Mouse (Mus musculus): ENCODE data around the gene Ssrp1. TPM values are rescaled to one million over a fixed set of nuclear protein-coding genes. Genes with fewer than 3 reads are reported as not detected.

The Ssrp1 gene
- total and polyA plus RNA-seq, 3 experiments = 241 to 437 (median 297) TPM

DNA sequence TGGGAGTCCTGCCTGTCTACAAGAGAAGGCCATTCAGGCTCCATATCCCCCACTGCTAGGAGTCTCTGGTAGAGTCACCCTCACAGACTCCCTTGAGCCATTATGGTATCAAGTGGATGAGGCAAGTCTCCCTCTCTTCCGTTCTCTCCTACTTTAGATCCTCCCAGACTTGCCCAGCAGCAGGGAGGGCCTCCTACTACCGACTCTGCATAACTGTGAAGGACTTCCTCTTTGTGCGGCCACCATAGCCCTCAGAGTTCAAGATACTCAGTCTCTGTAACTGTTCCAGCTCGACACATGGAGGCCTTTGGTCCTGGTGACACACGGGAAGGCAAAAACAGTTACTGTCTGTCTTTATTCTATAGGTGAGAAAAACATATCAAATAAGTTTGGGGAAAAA, 9.8 kb upstream of the Ssrp1 start:
- Histone ChIP-seq H3K4me2 (ENCODE audit: insufficient read depth, low read depth, poor library complexity, severe bottlenecking) (no peak overlapping the region), H3K79me2 (replicated peaks; ENCODE audit: control insufficient read depth, extremely low read depth, insufficient read depth, poor library complexity, severe bottlenecking) (no peaks in the 10 kb centered on the region), H3K4me3 (replicated peaks in 1 of 3; ENCODE audit: low read depth in 2 of 3, low read length in 2 of 3, poor library complexity in 1 of 3) (no peak overlapping the region), H3K4me1 (ENCODE audit: control insufficient read depth in 1 of 2, insufficient read depth in 2 of 2) (peaks cover 2 to 27% of the 10 kb centered on the region in 2 experiments; a peak in 3 of 4 replicates), H3K36me3 (replicated peaks in 1 of 2; ENCODE audit: control insufficient read depth in 1 of 2, insufficient read depth in 1 of 2, low read length in 1 of 2) (peaks cover 0 to 5% of the 10 kb centered on the region in 2 experiments), H3K27me3 (replicated peaks) (no peaks in the 10 kb centered on the region), H3K9ac (ENCODE audit: insufficient read depth, low read depth) (no peak overlapping the region), H3K27ac (ENCODE audit: insufficient read depth, low read depth) (no peak overlapping the region), H3K9me3 (replicated peaks; ENCODE audit: low read length) (no peaks in the 10 kb centered on the region)
- in situ Hi-C loops (cut with MboI; ENCODE audit: low pct_ligation_motif_present, low pct_unique_long_range_greater_than_20kb, low sequenced_read_pairs) (loop anchor here (10.0 kb wide), 1 partner anchor 202 kb away; the partner anchor contains the start of genes Smtnl1 and Timm10), dilution Hi-C loops (cut with MboI; ENCODE audit: extremely low pct_ligation_motif_present, extremely low pct_unique_long_range_greater_than_20kb, low sequenced_read_pairs) (no loop called here)
- DNase-seq (ENCODE audit: extremely low read depth) = no peak
- no peak for TF ChIP-seq NELFE (IDR thresholded peaks at IDR 0.05; ENCODE audit: low read depth, low read length)
- no peak for TF ChIP-seq UBTF (IDR thresholded peaks at IDR 0.05; ENCODE audit: low read depth, low read length)
- TF ChIP-seq SMC3 (IDR thresholded peaks at IDR 0.05; ENCODE audit: low read depth, low read length) = no peak
- TF ChIP-seq KAT2A (IDR thresholded peaks at IDR 0.05; ENCODE audit: insufficient replicate concordance, low read length) = no peak
- no peak for TF ChIP-seq BHLHE40 (IDR thresholded peaks at IDR 0.05; ENCODE audit: low read depth, low read length)
- TF ChIP-seq POLR2A (IDR thresholded peaks at IDR 0.05; ENCODE audit: low read depth, low read length) = no peak
- no peak for TF ChIP-seq MAZ (IDR thresholded peaks at IDR 0.05; ENCODE audit: low read depth, low read length)
- TF ChIP-seq NRF1 (IDR thresholded peaks at IDR 0.05; ENCODE audit: low read depth, low read length) = no peak
- TF ChIP-seq ETS1 (conservative IDR thresholded peaks at IDR 0.05; ENCODE audit: low read depth, low read length) = no peak
- no peak for TF ChIP-seq E2F4 (IDR thresholded peaks at IDR 0.05; ENCODE audit: insufficient replicate concordance, low read depth, low read length)
- no peak for TF ChIP-seq SIN3A (IDR thresholded peaks at IDR 0.05; ENCODE audit: low read length)
- no peak for TF ChIP-seq IRF4 (IDR thresholded peaks at IDR 0.05; ENCODE audit: low read depth, low read length)
- TF ChIP-seq JUND (conservative IDR thresholded peaks at IDR 0.05; ENCODE audit: low read depth, low read length) = no peak
- TF ChIP-seq ZKSCAN1 (IDR thresholded peaks at IDR 0.05; ENCODE audit: borderline replicate concordance, low read depth, low read length) = no peak
- no peak for TF ChIP-seq USF2 (conservative IDR thresholded peaks at IDR 0.05; ENCODE audit: low read depth, low read length)
- no peak for TF ChIP-seq HCFC1 (IDR thresholded peaks at IDR 0.05; ENCODE audit: low read depth, low read length)
- no peak for TF ChIP-seq MEF2A (IDR thresholded peaks at IDR 0.05; ENCODE audit: borderline replicate concordance, low read depth, low read length)
- TF ChIP-seq MAX (IDR thresholded peaks at IDR 0.05; ENCODE audit: low read length) = no peak
- TF ChIP-seq MAFK (IDR thresholded peaks at IDR 0.05; ENCODE audit: insufficient replicate concordance, low read length) = no peak

DNA sequence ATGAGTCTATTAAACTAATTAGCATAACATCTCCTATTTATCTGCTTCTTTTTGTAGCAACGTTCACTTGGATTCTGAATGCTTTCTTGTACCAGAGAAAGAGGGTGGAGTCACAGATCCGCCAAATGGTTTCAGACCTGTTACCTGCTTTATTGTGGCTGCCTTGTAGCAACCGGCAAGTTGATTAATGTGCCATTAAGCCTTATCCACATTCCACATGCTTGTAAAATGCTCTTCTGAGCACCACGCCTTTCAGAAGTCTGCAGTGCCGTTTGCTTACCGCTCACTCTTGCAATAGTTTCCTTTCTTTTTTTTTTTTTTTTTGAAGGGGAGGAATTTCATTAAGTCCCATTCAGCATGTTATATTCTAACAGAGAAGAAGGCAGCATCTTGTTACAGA, 7.1 kb upstream of the Ssrp1 start:
- Histone ChIP-seq H3K79me2 (replicated peaks; ENCODE audit: control insufficient read depth, extremely low read depth, insufficient read depth, poor library complexity, severe bottlenecking) (no peaks in the 10 kb centered on the region), H3K27me3 (replicated peaks) (no peaks in the 10 kb centered on the region)
- in situ Hi-C loops (cut with MboI; ENCODE audit: low pct_ligation_motif_present, low pct_unique_long_range_greater_than_20kb, low sequenced_read_pairs) = loop anchor here (10.0 kb wide), 1 partner anchor 205 kb away; the partner anchor contains the start of genes Smtnl1 and Timm10

More for the DNA sequence above, 7.1 kb upstream of the Ssrp1 start:
- H3K4me1 ChIP-seq (ENCODE audit: control insufficient read depth in 1 of 2, insufficient read depth in 2 of 2) = peaks cover 14 to 51% of the 10 kb centered on the region in 2 experiments
- H3K4me2 ChIP-seq (ENCODE audit: insufficient read depth, low read depth, poor library complexity, severe bottlenecking) = no peak overlapping the region
- H3K4me3 ChIP-seq (replicated peaks in 1 of 3; ENCODE audit: low read depth in 2 of 3, low read length in 2 of 3, poor library complexity in 1 of 3) = no peak overlapping the region
- no peak overlapping the region for H3K9ac ChIP-seq (ENCODE audit: insufficient read depth, low read depth)
- dilution Hi-C loops (cut with MboI; ENCODE audit: extremely low pct_ligation_motif_present, extremely low pct_unique_long_range_greater_than_20kb, low sequenced_read_pairs) = no loop called here
- peaks cover 0 to 5% of the 10 kb centered on the region in 2 experiments for H3K36me3 ChIP-seq (replicated peaks in 1 of 2; ENCODE audit: control insufficient read depth in 1 of 2, insufficient read depth in 1 of 2, low read length in 1 of 2)
- H3K9me3 ChIP-seq (replicated peaks; ENCODE audit: low read length) = no peaks in the 10 kb centered on the region
- DNase-seq (ENCODE audit: extremely low read depth) = no peak
- TF ChIP-seq IRF4 (IDR thresholded peaks at IDR 0.05; ENCODE audit: low read depth, low read length) (no peak), KAT2A (IDR thresholded peaks at IDR 0.05; ENCODE audit: insufficient replicate concordance, low read length) (no peak), SIN3A (IDR thresholded peaks at IDR 0.05; ENCODE audit: low read length) (no peak), CHD1 (IDR thresholded peaks at IDR 0.05; ENCODE audit: low read depth, low read length) (no peak), HCFC1 (IDR thresholded peaks at IDR 0.05; ENCODE audit: low read depth, low read length) (no peak), NRF1 (IDR thresholded peaks at IDR 0.05; ENCODE audit: low read depth, low read length) (no peak), ETS1 (conservative IDR thresholded peaks at IDR 0.05; ENCODE audit: low read depth, low read length) (no peak), USF2 (conservative IDR thresholded peaks at IDR 0.05; ENCODE audit: low read depth, low read length) (no peak), JUND (conservative IDR thresholded peaks at IDR 0.05; ENCODE audit: low read depth, low read length) (no peak), E2F4 (IDR thresholded peaks at IDR 0.05; ENCODE audit: insufficient replicate concordance, low read depth, low read length) (no peak), NELFE (IDR thresholded peaks at IDR 0.05; ENCODE audit: low read depth, low read length) (no peak), EP300 (IDR thresholded peaks at IDR 0.05; ENCODE audit: low read length) (no peak)
- no peak overlapping the region for H3K27ac ChIP-seq (ENCODE audit: insufficient read depth, low read depth)
